In the genomic region with DNA sequence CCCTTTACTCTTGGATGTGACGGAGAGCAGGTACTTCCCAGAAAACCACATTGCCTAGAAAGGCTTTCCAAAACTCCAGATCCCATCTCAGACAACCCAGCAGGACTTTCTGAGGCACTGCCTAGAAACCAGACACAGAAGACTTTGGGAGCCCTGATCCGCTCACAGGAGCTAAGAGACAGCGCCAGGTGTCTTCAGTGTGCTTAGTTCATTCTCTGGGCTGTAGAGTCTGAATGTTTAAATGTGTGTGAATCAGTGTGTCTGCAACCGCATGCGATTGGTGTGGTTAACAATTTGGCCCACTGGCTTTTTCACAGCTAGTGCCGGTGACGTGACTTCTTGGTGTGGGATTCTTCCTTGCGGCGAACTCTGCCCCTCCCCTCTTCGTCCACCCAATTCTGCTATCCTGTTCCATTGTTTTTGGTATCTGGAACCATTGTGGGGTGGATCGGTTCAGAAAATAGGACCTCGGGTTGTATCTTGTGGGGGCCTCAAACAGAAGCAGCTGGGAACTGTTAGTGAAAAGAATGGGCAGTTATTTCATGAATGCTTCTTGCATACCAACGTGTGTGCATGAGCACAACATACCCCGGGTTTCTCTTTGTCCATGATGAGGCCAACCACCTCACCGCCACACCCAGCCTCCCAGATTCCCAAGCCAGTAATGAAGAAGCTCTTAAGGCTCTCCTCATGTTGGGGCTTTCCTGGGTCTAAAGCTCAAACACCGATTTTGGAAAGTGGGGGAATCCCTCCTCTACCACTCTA, we compare ENCODE assay signal across 10 mouse cellular contexts. TPM values are rescaled to one million over a fixed set of nuclear protein-coding genes. Genes with fewer than 3 reads are reported as not detected.
A peak's percentile ranks its signal among the peaks of the same experiment; 100 is the strongest.
DNase-seq lines count a peak whose midpoint lies in the region; ATAC-seq and TF ChIP-seq lines count a peak whose summit lies in the region.
"Had no signal": no experiment of that assay in that cellular context is flagged by ENCODE, and none has a peak within 500 bp of the region (broad histone marks: within the 10 kb centered on the region; RNA-seq: fewer than 3 reads in every experiment).

No protein-coding gene starts in this region.

- ATAC-seq in kidney, embryonic 15.5 days (replicated peaks; ENCODE audit: low FRiP score): no peak
- ATAC-seq in intestine, embryonic 16.5 days: no peak

- no peak overlapping the region for H3K9ac ChIP-seq in kidney, embryonic 15.5 days
- no peak overlapping the region for H3K9ac ChIP-seq in intestine, embryonic 16.5 days (ENCODE audit: low read depth, low read length)

- H3K36me3 ChIP-seq in kidney, embryonic 15.5 days: peaks cover 30% of the 10 kb centered on the region
- H3K36me3 ChIP-seq in intestine, embryonic 16.5 days (ENCODE audit: control insufficient read depth, insufficient read depth, low read length): 0 out of 2 replicates have a peak, but pooled peaks cover 2% of the 10 kb centered on the region
- no peaks in the 10 kb centered on the region for H3K36me3 ChIP-seq in thymus, adult 2 months (ENCODE audit: control insufficient read depth, insufficient read depth, low read length)

- no peak for DNase-seq in kidney, adult 9 months
- peak; percentile 63 for DNase-seq in Muller cell, postnatal 12 days (ENCODE audit: inconsistent ontology term)
- DNase-seq in ZHBTc4 (ENCODE audit: low read depth, low spot score): peak; percentile 24
- DNase-seq in thymus, adult 2 months: no peak
- DNase-seq in right cerebral cortex, postnatal 14 days: no peak
- DNase-seq: adrenal gland, adult 8-10 months; cerebellum, adult 11-12 months; kidney, postnatal 10 days had no signal

- no peaks in the 10 kb centered on the region for H3K27me3 ChIP-seq in kidney, embryonic 15.5 days
- peaks cover 11% of the 10 kb centered on the region for H3K27me3 ChIP-seq in intestine, embryonic 16.5 days (replicated peaks; ENCODE audit: control insufficient read depth, insufficient read depth, low read length)
- H3K27me3 ChIP-seq in thymus, adult 2 months (ENCODE audit: control insufficient read depth, insufficient read depth, low read length): peaks cover 2% of the 10 kb centered on the region; the same call in 1 of the 2 replicates

- TF ChIP-seq CTCF in thymus, adult 2 months (IDR thresholded peaks at IDR 0.05; ENCODE audit: borderline replicate concordance, control insufficient read depth, extremely low read depth, insufficient read depth, low read length, poor library complexity): no peak

- no peaks in the 10 kb centered on the region for H3K9me3 ChIP-seq in kidney, embryonic 15.5 days (replicated peaks)
- no peaks in the 10 kb centered on the region for H3K9me3 ChIP-seq in intestine, embryonic 16.5 days (ENCODE audit: control insufficient read depth, low read length)

- 85% methylated on average over 16 of the region's 16 CpGs for WGBS in kidney, embryonic 15.5 days
- WGBS in intestine, embryonic 16.5 days: 79% methylated on average over 16 of the region's 16 CpGs
- 89% methylated on average over 16 of the region's 16 CpGs for WGBS in thymus, adult 2 months

- H3K4me1 ChIP-seq in kidney, embryonic 15.5 days: peaks cover 56% of the 10 kb centered on the region
- peaks cover 15% of the 10 kb centered on the region for H3K4me1 ChIP-seq in intestine, embryonic 16.5 days (ENCODE audit: control insufficient read depth, insufficient read depth, low read length)
- H3K4me1 ChIP-seq in thymus, adult 2 months (replicated peaks; ENCODE audit: control insufficient read depth, insufficient read depth, low read length): no peaks in the 10 kb centered on the region

- no peak for TF ChIP-seq POLR2A in thymus, adult 2 months (IDR thresholded peaks at IDR 0.05; ENCODE audit: control insufficient read depth, extremely low read depth, insufficient read depth, low read length, poor library complexity)

- peak overlapping the region; percentile 81 for H3K4me2 ChIP-seq in kidney, embryonic 15.5 days
- peak overlapping the region; percentile 85; the same call in 1 of the 2 replicates for H3K4me2 ChIP-seq in intestine, embryonic 16.5 days (ENCODE audit: low read depth, low read length)

- peak overlapping the region; percentile 91 for H3K4me3 ChIP-seq in kidney, embryonic 15.5 days (replicated peaks)
- no peak overlapping the region for H3K4me3 ChIP-seq in intestine, embryonic 16.5 days (ENCODE audit: low read length)
- H3K4me3 ChIP-seq in thymus, adult 2 months (ENCODE audit: control insufficient read depth, insufficient read depth, low read length): no peak overlapping the region

- H3K27ac ChIP-seq in kidney, embryonic 15.5 days: 0 out of 2 replicates have a peak overlapping the region, but pooled peaks have one; percentile 16
- no peak overlapping the region for H3K27ac ChIP-seq in intestine, embryonic 16.5 days (ENCODE audit: low read length)
- no peak overlapping the region for H3K27ac ChIP-seq in thymus, adult 2 months (ENCODE audit: control insufficient read depth, insufficient read depth, low read length)

RNA-seq across cellular contexts. Expression of a gene that starts 2.7 kb away (rescaled TPM):
- 297 and 335 TPM in 2 replicates for polyA plus RNA-seq in kidney, embryonic 15.5 days (2015; fragmentation: Nextera tagmentation; extraction: Ambion mirVana)
- polyA plus RNA-seq in intestine, embryonic 16.5 days (2015; fragmentation: Nextera tagmentation; extraction: Ambion mirVana): 136 and 172 TPM in 2 replicates
- 78.3 and 95.1 TPM in 2 replicates for polyA plus RNA-seq in thymus, adult 2 months (2012; rRNA removed)

RNA-seq across cellular contexts. Expression of a gene that starts 2.8 kb away (rescaled TPM):
- polyA plus RNA-seq in kidney, embryonic 15.5 days (2015; fragmentation: Nextera tagmentation; extraction: Ambion mirVana): 108 and 116 TPM in 2 replicates
- 39.1 and 50.2 TPM in 2 replicates for polyA plus RNA-seq in intestine, embryonic 16.5 days (2015; fragmentation: Nextera tagmentation; extraction: Ambion mirVana)
- polyA plus RNA-seq in thymus, adult 2 months (2012; rRNA removed): 21.8 and 25.7 TPM in 2 replicates

Comparison
In these comparisons a context has a peak if more than half of its experiments do, and no peak if none do; other contexts are left out.
1. DNase-seq: peak in Muller cell, postnatal 12 days (single experiment) and ZHBTc4 (single experiment); none in kidney, adult 9 months (single experiment), thymus, adult 2 months (single experiment) and right cerebral cortex, postnatal 14 days (single experiment).